Mouse (Mus musculus) G1E (cell line): ENCODE data around the gene Dhx37.

Source experiments
- CTCF ChIP-seq: IDR thresholded peaks from 2 replicates; pipeline ENCODE4 v1.5.1; 2012; ENCODE audit warnings: low read depth, low read length, inconsistent platforms, mixed read lengths
- GATA1 ChIP-seq: IDR thresholded peaks from 2 replicates; pipeline ENCODE4 v1.6.1; 2012; ENCODE audit warnings: borderline replicate concordance, low read length, inconsistent platforms, mixed read lengths

- TF ChIP-seq CTCF (no peak), GATA1 (no peak)
Observed at GRCm38 (mm10) chr5:125475030-125475429, 41.1 kb upstream of the Dhx37 start.
